In genomic region chrX:159508331-159509036, GRCm38 (mm10) we compare ENCODE assay signal across 18 mouse cellular contexts. TPM values are rescaled to one million over a fixed set of nuclear protein-coding genes. Genes with fewer than 3 reads are reported as not detected.
A peak's percentile ranks its signal among the peaks of the same experiment; 100 is the strongest.
DNase-seq lines count a peak whose midpoint lies in the region; ATAC-seq and TF ChIP-seq lines count a peak whose summit lies in the region.
"Had no signal": no experiment of that assay in that cellular context is flagged by ENCODE, and none has a peak within 500 bp of the region (broad histone marks: within the 10 kb centered on the region; RNA-seq: fewer than 3 reads in every experiment).

No protein-coding gene starts in this region.

- no peaks in the 10 kb centered on the region for H3K36me3 ChIP-seq in spleen, adult 2 months (ENCODE audit: control insufficient read depth, insufficient read depth, low read length)
- H3K36me3 ChIP-seq in liver, embryonic 14.5 days (replicated peaks; ENCODE audit: control insufficient read depth, insufficient read depth, low read depth): no peaks in the 10 kb centered on the region
- H3K36me3 ChIP-seq: forebrain, embryonic 10.5 days; intestine, embryonic 15.5 days; limb, embryonic 13.5 days had no signal

- peak overlapping the region; percentile 14; the same call in 1 of the 2 replicates for H3K4me3 ChIP-seq in spleen, adult 2 months (ENCODE audit: extremely low read depth, insufficient read depth, insufficient read length)
- H3K4me3 ChIP-seq in bone marrow, adult 2 months (replicated peaks; ENCODE audit: control insufficient read depth, low read depth, low read length): peak overlapping the region; percentile 62
- peak overlapping the region in 1 of 2 experiments; percentile 25; a peak in 2 of 4 replicates for H3K4me3 ChIP-seq in liver, embryonic 14.5 days (ENCODE audit: insufficient read depth in 1 of 2, low read depth in 2 of 2, low read length in 2 of 2)
- H3K4me3 ChIP-seq: forebrain, embryonic 10.5 days; intestine, embryonic 15.5 days; limb, embryonic 13.5 days had no signal

- H3K27me3 ChIP-seq in spleen, adult 2 months (ENCODE audit: control insufficient read depth, insufficient read depth, low read length): no peaks in the 10 kb centered on the region
- no peaks in the 10 kb centered on the region for H3K27me3 ChIP-seq in liver, embryonic 14.5 days (ENCODE audit: control insufficient read depth, insufficient read depth, low read length)
- H3K27me3 ChIP-seq: intestine, embryonic 15.5 days had no signal

- TF ChIP-seq EP300 in liver, embryonic 14.5 days (IDR thresholded peaks at IDR 0.05; ENCODE audit: low read depth): no peak

- no peak overlapping the region for H3K9ac ChIP-seq in liver, embryonic 14.5 days (replicated peaks)
- H3K9ac ChIP-seq: hindbrain, embryonic 14.5 days; intestine, embryonic 15.5 days; limb, embryonic 13.5 days had no signal

- 50% methylated on average over 19 of the region's 19 CpGs for WGBS in spleen, adult 2 months
- 24% methylated on average over 19 of the region's 19 CpGs for WGBS in bone marrow, adult 2 months
- WGBS in liver, embryonic 14.5 days (ENCODE audit: insufficient replicate concordance): 37% methylated on average over 19 of the region's 19 CpGs

- 0 out of 2 replicates have a peak overlapping the region, but pooled peaks have one; percentile 11 for H3K4me2 ChIP-seq in liver, embryonic 14.5 days (ENCODE audit: low read depth)
- H3K4me2 ChIP-seq: heart, embryonic 11.5 days; hindbrain, embryonic 14.5 days; intestine, embryonic 15.5 days; limb, embryonic 13.5 days had no signal

- TF ChIP-seq POLR2A in spleen, adult 2 months (IDR thresholded peaks at IDR 0.05; ENCODE audit: low read depth, low read length): no peak
- TF ChIP-seq POLR2A in bone marrow, adult 2 months (IDR thresholded peaks at IDR 0.05; ENCODE audit: borderline replicate concordance, control insufficient read depth, low read depth, low read length): no peak

- H3K9me3 ChIP-seq in liver, embryonic 14.5 days (ENCODE audit: control insufficient read depth, low read length): no peaks in the 10 kb centered on the region
- H3K9me3 ChIP-seq: forebrain, embryonic 10.5 days; intestine, embryonic 15.5 days; limb, embryonic 13.5 days had no signal

- ATAC-seq in liver, embryonic 14.5 days (ENCODE audit: insufficient read depth): 0 out of 2 replicates have a peak, but pooled peaks have one; percentile 37
- ATAC-seq in megakaryocyte-erythroid progenitor cell, adult 5-6 weeks (replicated peaks; ENCODE audit: low FRiP score, low TSS enrichment, poor library complexity, severe bottlenecking): peak; percentile 45
- ATAC-seq: intestine, embryonic 15.5 days had no signal

- H3K4me1 ChIP-seq in spleen, adult 2 months (ENCODE audit: control insufficient read depth, insufficient read depth, insufficient read length): no peaks in the 10 kb centered on the region; the same call in 1 of the 2 replicates
- no peaks in the 10 kb centered on the region for H3K4me1 ChIP-seq in bone marrow, adult 2 months (ENCODE audit: control insufficient read depth, insufficient read depth, low read length)
- H3K4me1 ChIP-seq in liver, embryonic 14.5 days (replicated peaks; ENCODE audit: control insufficient read depth in 2 of 2, insufficient read depth in 2 of 2, low read length in 1 of 2): no peaks in the 10 kb centered on the region
- H3K4me1 ChIP-seq: intestine, embryonic 15.5 days; limb, embryonic 13.5 days had no signal

- H3K27ac ChIP-seq in spleen, adult 2 months (ENCODE audit: insufficient read depth, low read length): no peak overlapping the region
- H3K27ac ChIP-seq in bone marrow, adult 2 months (ENCODE audit: control insufficient read depth, insufficient read depth, low read depth, low read length, poor library complexity): peak overlapping the region; percentile 80
- no peak overlapping the region for H3K27ac ChIP-seq in liver, embryonic 14.5 days
- H3K27ac ChIP-seq: forebrain, embryonic 10.5 days; hindbrain, embryonic 14.5 days; intestine, embryonic 15.5 days; kidney, postnatal 0 days; limb, embryonic 13.5 days had no signal

- TF ChIP-seq CTCF in spleen, adult 2 months (IDR thresholded peaks at IDR 0.05; ENCODE audit: extremely low read depth, insufficient read depth, insufficient read length, insufficient replicate concordance): no peak
- TF ChIP-seq CTCF in bone marrow, adult 2 months (IDR thresholded peaks at IDR 0.05; ENCODE audit: control insufficient read depth, insufficient read depth, low read length): no peak
- no peak for TF ChIP-seq CTCF in liver, embryonic 14.5 days (IDR thresholded peaks at IDR 0.05; ENCODE audit: low read depth)

- DNase-seq in spleen, adult 2 months (ENCODE audit: low read depth in 1 of 2, low spot score in 2 of 2): no peak
- no peak for DNase-seq in spleen, postnatal 14 days (ENCODE audit: low spot score in 2 of 2)
- no peak for DNase-seq in liver, embryonic 14.5 days (ENCODE audit: low read depth in 3 of 3, low spot score in 3 of 3)
- DNase-seq in testis, postnatal 14 days (ENCODE audit: low spot score): no peak
- no peak for DNase-seq in frontal cortex, adult 2 months (ENCODE audit: extremely low spot score in 1 of 2, low spot score in 1 of 2)
- DNase-seq in embryo, embryonic 9.5 days (ENCODE audit: extremely low spot score): no peak
- DNase-seq: cerebellum, adult 18-20 months; gastrocnemius, postnatal 36 days; heart, postnatal 14 days; thymus, postnatal 4 days had no signal

RNA-seq across cellular contexts. Expression of gene Bclaf3, which starts 18.0 kb away (rescaled TPM):
- 2.3 and 2.6 TPM in 2 replicates for polyA plus RNA-seq in spleen, adult 2 months (2012; rRNA removed)
- polyA plus RNA-seq in bone marrow, adult 2 months (2011; ENCODE audit: insufficient read depth, insufficient read length, low replicate concordance, missing spikeins): 7.8 and 14.6 TPM in 2 replicates
- 3.8 and 5.8 TPM in 2 replicates for polyA plus RNA-seq in liver, embryonic 14.5 days (2012; rRNA removed)
- 6.6 and 8.6 TPM in 2 replicates for polyA plus RNA-seq in liver, embryonic 14.5 days (2014; fragmentation: Nextera tagmentation; extraction: Ambion mirVana)
- total RNA-seq in megakaryocyte-erythroid progenitor cell, adult 5-6 weeks (2014; fragmentation: Nextera tagmentation): 30.2 and 44.1 TPM in 2 replicates
- total RNA-seq in megakaryocyte-erythroid progenitor cell, adult 5-6 weeks (2017): 59.3 and 60.9 TPM in 2 replicates
- polyA plus RNA-seq in frontal cortex, adult 2 months (2012; rRNA removed): 9.8 and 11.2 TPM in 2 replicates
